Mouse (Mus musculus) midbrain, embryonic 11.5 days (tissue): ENCODE data around the gene Gm44973. TPM values are rescaled to one million over a fixed set of nuclear protein-coding genes. Genes with fewer than 3 reads are reported as not detected.

ENCODE experiments used
- ATAC-seq: fragments of 200-750 bp; cut with Nextera tagmentation; 2 replicates; pipeline ENCODE4 v1.8.0; 2017; ENCODE audit warnings: moderate TSS enrichment, moderate library complexity; ENCODE audit not compliant: low FRiP score
- DNase-seq: peaks from one replicate; pipeline ENCODE4 v3.0.0; 2015; ENCODE audit warnings: low spot score; ENCODE audit errors: missing footprints
- H3K27ac ChIP-seq: fragments of 300-500 bp; sonication (generic); 2 replicates; pipeline ENCODE4 v1.5.1; 2014; ENCODE audit warnings: low read depth, low read length
- H3K27me3 ChIP-seq: fragments of 300-500 bp; sonication (generic); 2 replicates; pipeline ENCODE4 v1.6.1; 2014; ENCODE audit warnings: mild to moderate bottlenecking, low read length, moderate library complexity, mixed read lengths; ENCODE audit not compliant: control insufficient read depth, insufficient read depth
- H3K36me3 ChIP-seq: fragments of 300-500 bp; sonication (generic); 2 replicates; pipeline ENCODE4 v1.6.1; 2014; ENCODE audit warnings: mild to moderate bottlenecking, low read length, moderate library complexity, mixed read lengths; ENCODE audit not compliant: control insufficient read depth, insufficient read depth
- H3K4me1 ChIP-seq: fragments of 300-500 bp; sonication (generic); 2 replicates; pipeline ENCODE4 v1.6.1; 2014; ENCODE audit warnings: low read length; ENCODE audit not compliant: control insufficient read depth, insufficient read depth
- H3K4me2 ChIP-seq: fragments of 300-500 bp; sonication (generic); 2 replicates; pipeline ENCODE4 v1.6.1; 2014; ENCODE audit warnings: mild to moderate bottlenecking, moderate library complexity
- H3K4me3 ChIP-seq: fragments of 300-500 bp; sonication (generic); 2 replicates; pipeline ENCODE4 v1.5.1; 2014; ENCODE audit warnings: low read depth, low read length
- H3K9ac ChIP-seq: fragments of 300-500 bp; sonication (generic); 2 replicates; pipeline ENCODE4 v1.6.1; 2014; ENCODE audit warnings: low read length
- H3K9me3 ChIP-seq: fragments of 300-500 bp; sonication (generic); 2 replicates; pipeline ENCODE4 v1.6.1; 2016; ENCODE audit warnings: low read length; ENCODE audit not compliant: control insufficient read depth
- WGBS: fragments of 180-500 bp; shearing (Covaris S2); extraction: QIAGEN DNeasy Blood & Tissue Kit; methylation state at CpG from one replicate; pipeline ENCODE4 v1.1.7; 2014; 5-methylcytosine and 5-hydroxymethylcytosine counted together
- polyA plus RNA-seq: library from polyadenylated mRNA; unstranded; fragments of >200 nt; fragmentation: Nextera tagmentation; extraction: Ambion mirVana; gene quantifications from 2 replicates; pipeline ENCODE4 v1.2.1, GENCODE M21; 2014

Gm44973 gene
- polyA plus RNA-seq, 1 experiment from 2014 or later = 0.34 TPM

DNA sequence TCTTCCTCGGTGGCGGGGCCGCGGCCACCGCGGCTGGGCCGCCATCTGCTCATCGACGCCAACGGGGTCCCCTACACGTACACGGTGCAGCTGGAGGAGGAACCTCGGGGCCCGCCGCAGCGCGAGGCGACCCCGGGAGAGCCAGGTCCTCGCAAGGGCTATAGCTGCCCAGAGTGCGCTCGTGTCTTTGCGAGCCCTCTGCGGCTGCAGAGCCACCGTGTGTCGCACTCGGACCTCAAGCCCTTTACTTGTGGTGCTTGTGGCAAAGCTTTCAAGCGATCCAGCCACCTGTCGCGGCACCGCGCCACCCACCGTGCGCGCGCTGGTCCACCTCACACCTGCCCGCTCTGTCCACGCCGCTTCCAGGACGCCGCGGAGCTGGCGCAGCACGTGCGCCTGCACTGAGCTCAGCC is 37.6 kb downstream of the Gm44973 start:
- DNase-seq = no peak

DNA sequence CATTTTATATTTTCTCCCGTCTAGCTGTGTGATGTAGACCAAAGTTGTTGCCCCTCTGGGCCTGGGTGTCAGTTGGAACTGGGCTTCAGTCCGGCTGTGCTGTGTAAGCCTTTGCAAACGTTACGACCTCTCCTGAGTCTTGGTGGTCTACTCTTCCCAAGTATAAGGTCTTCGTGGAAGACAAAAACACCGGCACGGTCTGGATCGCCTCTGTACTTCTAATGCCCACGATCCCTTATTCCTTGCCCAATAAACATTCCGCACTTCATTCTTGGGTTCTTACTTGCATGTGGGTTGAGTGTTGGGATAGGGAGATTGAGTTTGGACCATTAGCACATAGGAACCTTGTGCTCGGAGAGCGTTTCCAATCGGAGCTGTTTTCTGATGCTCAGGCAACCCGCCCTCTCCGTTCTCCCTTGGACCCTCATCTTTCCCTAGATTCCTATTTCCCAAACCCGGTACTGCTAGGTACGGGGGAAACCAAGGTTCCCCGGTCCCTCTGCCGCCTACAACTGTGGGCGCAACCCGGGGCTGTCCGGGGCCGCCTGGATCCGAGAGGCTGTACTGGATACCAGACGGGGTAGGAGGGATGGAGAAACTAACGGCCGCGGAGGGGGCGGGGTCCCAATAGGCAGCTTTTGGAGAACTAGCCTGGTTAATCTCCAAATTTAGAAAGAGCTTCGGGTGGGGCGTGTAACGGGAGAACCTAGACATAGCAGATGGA is 38.3 kb downstream of the Gm44973 start:
- peaks cover 60% of the 10 kb centered on the region for H3K27me3 ChIP-seq
- peak overlapping the region; percentile 77 for H3K4me2 ChIP-seq
- peaks cover 28% of the 10 kb centered on the region for H3K4me1 ChIP-seq
- H3K36me3 ChIP-seq = no peaks in the 10 kb centered on the region
- H3K4me3 ChIP-seq = peak overlapping the region; percentile 52
- WGBS = 6% methylated on average over 32 of the region's 32 CpGs
- H3K27ac ChIP-seq = no peak overlapping the region
- peak; percentile 93 for DNase-seq
- ATAC-seq = no peak
- H3K9me3 ChIP-seq = no peaks in the 10 kb centered on the region
- H3K9ac ChIP-seq = peak overlapping the region; percentile 54

More for the DNA sequence above, 37.6 kb downstream of the Gm44973 start:
- Histone ChIP-seq H3K27me3 (peaks cover 54% of the 10 kb centered on the region), H3K27ac (no peak overlapping the region), H3K4me1 (peaks cover 28% of the 10 kb centered on the region), H3K9ac (peak overlapping the region; percentile 54), H3K4me2 (peak overlapping the region; percentile 77), H3K9me3 (no peaks in the 10 kb centered on the region), H3K36me3 (no peaks in the 10 kb centered on the region), H3K4me3 (peak overlapping the region; percentile 52)
- WGBS = 3% methylated on average over 31 of the region's 45 CpGs
- no peak; the same call in 1 of the 2 replicates for ATAC-seq

DNA sequence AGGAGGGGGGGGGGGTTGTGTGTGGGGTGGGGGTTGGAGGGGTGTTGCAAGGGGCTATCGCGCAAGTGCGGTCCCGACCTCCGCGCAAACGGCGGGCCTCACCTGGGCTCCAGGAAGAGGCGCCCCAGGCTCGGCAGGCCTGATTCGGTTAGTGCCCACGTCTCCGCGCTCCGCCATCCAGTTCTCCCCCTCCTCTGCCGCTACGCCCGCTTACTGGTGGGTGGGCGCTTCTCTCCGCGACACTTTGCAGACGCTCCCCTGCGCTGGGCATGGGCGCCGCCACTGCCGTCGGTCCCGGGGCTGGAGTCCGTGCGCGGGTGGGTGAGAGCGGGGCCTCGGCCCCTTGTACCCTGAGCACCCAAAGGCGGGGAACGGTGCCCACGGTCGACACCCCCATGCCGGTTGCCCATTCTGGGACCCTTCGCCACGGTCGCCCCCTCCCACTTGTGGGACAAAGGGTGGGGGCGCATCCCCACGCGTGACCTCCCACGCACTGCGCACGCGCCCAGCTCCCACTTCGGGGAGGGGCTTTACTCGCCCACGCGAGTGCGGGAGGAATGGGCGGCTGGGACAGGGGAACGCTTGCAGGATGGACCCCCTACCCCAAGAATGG is 41.5 kb downstream of the Gm44973 start:
- no peak for DNase-seq
- Histone ChIP-seq H3K36me3 (no peaks in the 10 kb centered on the region), H3K4me2 (peak overlapping the region; percentile 58), H3K27me3 (peaks cover 62% of the 10 kb centered on the region), H3K9ac (peak overlapping the region; percentile 60), H3K9me3 (no peaks in the 10 kb centered on the region), H3K27ac (no peak overlapping the region), H3K4me1 (peaks cover 34% of the 10 kb centered on the region), H3K4me3 (peak overlapping the region; percentile 34)
- 2% methylated on average over 42 of the region's 55 CpGs for WGBS
- no peak for ATAC-seq

DNA sequence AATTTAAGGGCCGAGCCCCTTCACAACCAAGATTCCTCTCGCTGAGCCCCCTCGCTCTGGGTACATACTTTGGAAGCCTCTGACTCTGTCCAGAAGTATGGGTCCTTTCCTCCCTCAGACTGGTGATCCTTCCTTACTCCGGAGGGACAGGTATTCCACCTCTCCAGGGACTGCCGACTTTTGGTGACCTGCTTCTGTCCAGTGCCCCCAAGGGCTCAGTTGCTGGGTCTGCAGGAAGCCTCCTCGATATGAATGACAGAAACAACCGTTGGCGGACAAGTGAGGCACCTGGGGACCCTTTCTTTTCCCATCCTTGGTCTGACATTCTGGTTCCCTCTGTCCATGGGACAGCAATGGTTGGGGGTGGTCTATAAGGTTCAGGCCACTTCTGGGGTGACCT is 42.1 kb downstream of the Gm44973 start:
- Histone ChIP-seq H3K36me3 (no peaks in the 10 kb centered on the region), H3K4me3 (peak overlapping the region; percentile 34; the same call in 1 of the 2 replicates), H3K4me1 (peaks cover 28% of the 10 kb centered on the region), H3K27me3 (peaks cover 62% of the 10 kb centered on the region), H3K4me2 (peak overlapping the region; percentile 58), H3K9ac (peak overlapping the region; percentile 60), H3K27ac (no peak overlapping the region), H3K9me3 (no peaks in the 10 kb centered on the region)
- DNase-seq (no peak), ATAC-seq (no peak)
- WGBS = 40% methylated on average over 8 of the region's 8 CpGs

DNA sequence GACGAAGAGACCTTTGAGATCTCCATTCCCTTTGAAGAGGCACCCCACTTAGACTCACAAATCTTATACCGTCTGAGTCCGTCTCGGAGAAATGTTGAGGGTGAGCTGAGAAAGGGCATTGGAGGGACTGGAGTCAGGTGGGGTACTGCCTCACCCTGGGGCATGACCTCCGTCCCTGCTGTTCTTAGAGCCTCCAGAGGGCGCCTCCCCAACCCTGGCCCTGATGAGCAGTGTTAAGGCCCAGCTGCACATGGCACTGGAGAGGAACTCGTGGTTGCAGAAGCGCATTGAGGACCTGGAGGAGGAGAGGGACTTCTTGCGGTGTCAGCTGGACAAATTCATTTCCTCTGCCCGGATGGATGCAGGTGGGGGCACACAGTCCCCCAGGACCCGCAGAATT is 42.5 kb downstream of the Gm44973 start:
- DNase-seq (no peak), ATAC-seq (no peak)
- 27% methylated on average over 11 of the region's 11 CpGs for WGBS
- H3K4me1 ChIP-seq = peaks cover 24% of the 10 kb centered on the region
- no peaks in the 10 kb centered on the region for H3K9me3 ChIP-seq
- H3K4me3 ChIP-seq = no peak overlapping the region
- no peaks in the 10 kb centered on the region for H3K36me3 ChIP-seq
- H3K27me3 ChIP-seq = peaks cover 59% of the 10 kb centered on the region
- H3K27ac ChIP-seq = no peak overlapping the region
- no peak overlapping the region for H3K9ac ChIP-seq
- H3K4me2 ChIP-seq = no peak overlapping the region; the same call in 1 of the 2 replicates

DNA sequence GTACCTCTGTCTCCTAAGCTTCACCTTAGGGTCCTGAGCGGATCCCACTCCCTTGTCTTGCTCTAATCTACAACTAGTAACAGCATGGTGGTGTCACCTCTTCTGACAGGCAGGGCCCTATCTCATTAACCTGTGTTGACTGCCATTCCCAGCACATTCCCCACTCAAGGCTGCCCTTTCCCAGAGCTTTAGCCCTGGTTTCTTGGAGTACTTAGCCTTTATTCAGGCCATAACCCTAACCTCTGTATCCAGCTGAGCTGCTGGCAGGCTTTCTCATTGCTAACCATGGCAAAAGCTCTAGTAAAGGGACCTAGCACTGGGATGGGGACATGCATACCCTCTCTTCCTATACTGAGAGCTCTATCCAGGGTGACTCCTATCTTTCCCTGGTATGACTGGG is 43.3 kb downstream of the Gm44973 start:
- Histone ChIP-seq H3K4me2 (no peak overlapping the region), H3K27me3 (peaks cover 51% of the 10 kb centered on the region), H3K27ac (no peak overlapping the region), H3K4me1 (peaks cover 22% of the 10 kb centered on the region), H3K9me3 (no peaks in the 10 kb centered on the region), H3K36me3 (no peaks in the 10 kb centered on the region), H3K9ac (no peak overlapping the region), H3K4me3 (no peak overlapping the region)
- DNase-seq = no peak
- WGBS = 84% methylated on average over 1 of the region's 1 CpGs
- no peak for ATAC-seq

DNA sequence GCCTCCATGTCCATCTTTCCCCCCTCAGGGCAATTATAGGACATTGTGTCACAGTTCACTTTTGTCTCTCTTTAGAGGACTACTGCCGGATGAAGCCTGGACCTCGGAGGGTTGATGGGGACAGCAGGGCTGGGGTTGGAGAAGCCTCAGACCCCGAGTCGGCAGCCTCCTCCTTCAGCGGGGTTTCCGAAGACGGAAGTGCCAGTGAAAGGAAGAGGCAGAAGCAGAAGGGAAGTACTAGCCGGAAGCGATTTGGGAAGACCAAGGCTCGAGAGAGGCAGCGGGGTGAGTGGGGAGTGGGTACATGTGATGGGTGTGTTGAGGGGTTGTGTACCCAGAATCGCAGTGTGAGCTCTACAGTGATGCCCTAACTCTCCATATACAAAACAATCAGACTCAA is 44.1 kb downstream of the Gm44973 start:
- H3K27ac ChIP-seq = no peak overlapping the region
- WGBS = 93% methylated on average over 12 of the region's 12 CpGs
- no peaks in the 10 kb centered on the region for H3K36me3 ChIP-seq
- H3K4me1 ChIP-seq = peaks cover 27% of the 10 kb centered on the region
- H3K4me2 ChIP-seq = no peak overlapping the region
- no peak overlapping the region for H3K4me3 ChIP-seq
- H3K9me3 ChIP-seq = no peaks in the 10 kb centered on the region
- H3K27me3 ChIP-seq = peaks cover 43% of the 10 kb centered on the region
- no peak overlapping the region for H3K9ac ChIP-seq
- DNase-seq (no peak), ATAC-seq (no peak)

DNA sequence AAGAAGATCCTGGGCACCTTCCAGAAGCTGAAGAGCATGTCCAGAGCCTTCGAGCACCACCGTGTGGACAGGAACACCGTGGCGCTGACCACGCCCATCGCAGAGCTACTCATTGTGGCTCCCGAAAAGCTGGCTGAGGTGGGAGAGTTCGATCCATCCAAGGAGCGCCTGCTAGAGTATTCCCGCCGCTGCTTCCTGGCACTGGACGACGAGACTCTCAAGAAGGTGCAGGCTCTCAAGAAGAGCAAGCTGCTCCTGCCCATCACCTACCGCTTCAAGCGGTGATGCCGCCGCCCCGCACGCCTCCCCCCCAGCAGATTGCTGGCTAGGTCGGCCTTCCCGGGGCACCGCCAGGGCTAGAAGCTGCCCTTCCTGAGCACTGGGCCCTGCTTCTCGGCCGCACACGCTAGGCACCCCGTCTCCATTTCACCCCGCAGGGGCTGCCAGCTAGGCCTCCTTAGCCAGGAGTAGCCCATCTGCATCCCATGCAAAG is 45.0 kb downstream of the Gm44973 start:
- Histone ChIP-seq H3K4me1 (peaks cover 28% of the 10 kb centered on the region), H3K4me2 (peak overlapping the region; percentile 92), H3K27me3 (peaks cover 34% of the 10 kb centered on the region), H3K27ac (peak overlapping the region; percentile 99), H3K4me3 (peak overlapping the region; percentile 80), H3K36me3 (no peaks in the 10 kb centered on the region), H3K9ac (peak overlapping the region; percentile 93), H3K9me3 (no peaks in the 10 kb centered on the region)
- WGBS = 4% methylated on average over 27 of the region's 27 CpGs
- ATAC-seq (peak; percentile 2; the same call in 1 of the 2 replicates), DNase-seq (peak; percentile 94)
